Mouse (Mus musculus): Measurements from ENCODE around the gene Arhgap15.

Gene Arhgap15

DNA sequence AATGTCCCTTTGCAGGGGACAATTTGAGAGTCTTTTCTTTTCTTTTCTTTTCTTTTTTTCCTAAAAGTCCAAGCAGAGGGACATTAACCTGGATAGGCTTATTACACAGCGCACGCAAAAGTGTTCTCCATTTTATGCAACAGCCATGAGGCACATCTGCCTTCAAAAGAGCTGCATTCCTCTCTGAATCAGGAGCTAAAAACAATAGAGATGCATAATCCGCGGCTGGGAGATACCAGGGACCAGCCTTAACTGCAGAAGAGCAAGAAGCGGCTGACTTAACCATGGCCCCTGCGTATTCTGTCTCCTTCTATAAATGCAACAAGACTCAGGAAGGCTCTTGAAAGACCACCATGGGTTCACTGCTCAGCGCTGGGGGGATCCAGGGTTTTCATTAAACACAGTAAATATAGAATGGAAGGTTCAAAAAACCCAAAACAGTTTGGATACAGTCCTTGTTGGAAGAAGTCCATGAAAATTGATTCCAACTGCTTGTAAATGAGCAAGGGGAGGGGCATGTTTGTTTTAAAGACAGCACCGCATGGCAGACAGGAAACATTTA is 689.0 kb downstream of the Arhgap15 start:
- DNase-seq (ENCODE audit: low spot score in 2 of 2), result no peak

DNA sequence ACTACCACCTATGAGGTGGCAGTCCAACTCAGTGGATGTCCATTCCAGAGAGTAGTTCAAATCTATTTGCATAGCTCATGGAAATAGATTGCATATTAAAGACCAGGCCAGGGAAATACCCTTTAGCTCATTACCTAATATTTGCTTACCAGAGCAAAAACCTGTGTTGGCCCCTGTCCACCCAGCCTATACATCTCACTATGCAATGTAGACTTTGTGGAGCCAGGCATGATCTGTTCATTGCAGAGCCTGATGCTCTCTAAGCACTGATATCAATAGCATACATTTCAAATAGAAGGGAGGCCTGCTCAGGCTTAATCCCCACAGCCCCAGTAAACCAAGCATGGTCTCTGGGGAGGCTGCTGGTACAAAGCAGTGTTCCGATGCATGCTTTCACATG is 689.4 kb downstream of the Arhgap15 start:
- no peak for DNase-seq (ENCODE audit: low spot score in 2 of 2)

GRCm38 (mm10) chr2:44444938-44445337 is 696.3 kb downstream of the Arhgap15 start:
- no peak for DNase-seq (ENCODE audit: low spot score in 2 of 2)
